Mouse (Mus musculus) ES-E14 (cell line): ENCODE measurements around the gene Srbd1. TPM values are rescaled to one million over a fixed set of nuclear protein-coding genes. Genes with fewer than 3 reads are reported as not detected.
A peak's percentile ranks its signal among the peaks of the same experiment; 100 is the strongest.

ENCODE experiments used
- DNase-seq: peaks from one replicate; pipeline ENCODE4 v3.0.0-alpha.2; 2013; ENCODE audit warnings: low read depth, low spot score
- H3K27ac ChIP-seq: 2 replicates; pipeline ENCODE4 v1.5.1; 2012; ENCODE audit warnings: low read depth, mild to moderate bottlenecking, low read length, moderate library complexity, mixed read lengths; ENCODE audit not compliant: poor library complexity, insufficient read depth, severe bottlenecking
- H3K36me3 ChIP-seq: 2 replicates; pipeline ENCODE4 v1.6.1; 2012; ENCODE audit warnings: mild to moderate bottlenecking, low read length, moderate library complexity, mixed read lengths; ENCODE audit not compliant: control insufficient read depth, poor library complexity, insufficient read depth, severe bottlenecking
- H3K4me1 ChIP-seq, 2 experiments: fragments of 150-350 bp in 1 of 2; sonication (generic) in 1 of 2; 2 replicates each; pipeline ENCODE4 v1.6.1; 2012; ENCODE audit warnings: low read length in 2 of 2, mild to moderate bottlenecking in 1 of 2, mixed read lengths in 1 of 2; ENCODE audit not compliant: control insufficient read depth in 2 of 2, insufficient read depth in 2 of 2, poor library complexity in 1 of 2
- H3K4me3 ChIP-seq, 2 experiments: fragments of 150-350 bp in 1 of 2; sonication (generic) in 1 of 2; 2 replicates each; pipeline ENCODE4 v1.5.1; 2012; ENCODE audit warnings: low read length in 2 of 2, low read depth in 1 of 2, mild to moderate bottlenecking in 1 of 2, mixed read lengths in 1 of 2; ENCODE audit not compliant: insufficient read depth in 1 of 2, poor library complexity in 1 of 2, severe bottlenecking in 1 of 2
- H3K9ac ChIP-seq: 2 replicates; pipeline ENCODE4 v1.6.1; 2012; ENCODE audit warnings: low read depth, mild to moderate bottlenecking, low read length, mixed read lengths; ENCODE audit not compliant: poor library complexity, insufficient read depth, severe bottlenecking
- H3K9me3 ChIP-seq: fragments of 150-350 bp; sonication (generic); 2 replicates; pipeline ENCODE4 v1.6.1; 2012; ENCODE audit warnings: low read depth, mild to moderate bottlenecking, low read length; ENCODE audit not compliant: control insufficient read depth, insufficient read depth
- CHD2 ChIP-seq: IDR thresholded peaks from 2 replicates; pipeline ENCODE4 v1.6.1; 2014; ENCODE audit warnings: mild to moderate bottlenecking, low read depth, low read length, inconsistent platforms
- HCFC1 ChIP-seq: IDR thresholded peaks from 2 replicates; pipeline ENCODE4 v1.6.1; 2012; ENCODE audit warnings: low read length, inconsistent platforms, borderline replicate concordance; ENCODE audit not compliant: insufficient read depth
- MAFK ChIP-seq: IDR thresholded peaks from 2 replicates; pipeline ENCODE4 v1.6.1; 2014; ENCODE audit warnings: mild to moderate bottlenecking, low read depth, low read length, inconsistent platforms; ENCODE audit not compliant: insufficient read depth
- ZC3H11A ChIP-seq: IDR thresholded peaks from 2 replicates; pipeline ENCODE4 v1.6.1; 2012; ENCODE audit warnings: low read depth, mild to moderate bottlenecking, inconsistent platforms, low read length, borderline replicate concordance
- ZNF384 ChIP-seq: IDR thresholded peaks from 2 replicates; pipeline ENCODE4 v1.6.1; 2012; ENCODE audit warnings: low read depth, low read length, inconsistent platforms
- in situ Hi-C, 2 experiments: fragments of 600-800 bp; cut with MboI; formaldehyde crosslinking; loops; one replicate each; pipeline ENCODE4 v1.15.1; 2025; ENCODE audit warnings: low sequenced_read_pairs in 2 of 2, inconsistent platforms in 1 of 2; ENCODE audit not compliant: unreplicated experiment in 2 of 2
- total RNA-seq: library from RNA; depleted of rRNA; stranded (reverse); fragments of 300-350 nt; gene quantifications from 2 replicates; pipeline ENCODE4 v1.2.3, GENCODE M21; 2012

Gene Srbd1
- total RNA-seq, 1 experiment: 39.1 TPM

DNA sequence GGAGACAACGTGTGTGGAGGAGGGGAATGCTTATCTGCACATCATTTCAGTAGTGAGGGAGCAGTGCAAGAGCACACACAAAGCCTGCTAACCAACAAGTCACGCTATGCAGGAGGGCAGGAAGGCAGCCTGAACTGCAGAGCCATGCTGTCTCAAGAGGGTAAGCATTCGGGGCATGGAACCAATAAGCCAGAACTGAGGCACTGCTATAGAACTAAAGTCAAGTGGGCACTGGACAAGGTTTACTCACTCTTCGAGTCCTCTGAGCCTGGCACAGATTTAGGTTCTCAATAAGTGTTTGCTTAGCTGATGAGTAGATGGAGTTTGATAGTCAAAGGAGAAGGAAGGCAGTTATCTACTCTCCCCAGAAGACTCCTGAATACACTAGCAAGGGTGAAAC lies 58.8 kb downstream of the Srbd1 start:
- TF ChIP-seq ZNF384 (no peak), ZC3H11A (no peak), MAFK (no peak), CHD2 (no peak), HCFC1 (no peak)
- in situ Hi-C loops: no loop called here
- no peak for DNase-seq
- Histone ChIP-seq H3K27ac (no peak overlapping the region), H3K9ac (no peak overlapping the region), H3K4me1 (no peaks in the 10 kb centered on the region), H3K9me3 (no peaks in the 10 kb centered on the region), H3K36me3 (no peaks in the 10 kb centered on the region; the same call in none of the 2 replicates), H3K4me3 (no peak overlapping the region)

DNA sequence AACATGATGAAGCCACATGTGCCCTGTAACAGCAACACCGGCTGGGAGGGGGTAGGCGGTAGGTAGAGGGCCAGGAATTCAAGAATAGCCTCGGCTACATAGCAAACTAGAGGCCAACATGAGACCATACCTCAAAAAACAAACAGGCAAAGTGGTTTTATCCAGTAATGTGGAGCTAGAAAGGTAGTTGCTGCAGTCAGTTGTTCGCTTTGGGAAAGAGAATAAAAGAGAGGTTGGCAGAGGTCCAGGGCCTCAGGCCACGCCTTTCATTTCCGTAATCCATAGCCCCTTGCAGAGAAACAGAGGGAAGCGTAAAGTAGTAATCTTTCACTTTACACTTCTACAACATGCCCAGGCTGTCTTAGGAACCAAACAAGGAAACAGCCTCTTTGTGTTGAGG lies 61.8 kb downstream of the Srbd1 start:
- DNase-seq: no peak
- no peaks in the 10 kb centered on the region for H3K4me1 ChIP-seq
- H3K9ac ChIP-seq: no peak overlapping the region
- in situ Hi-C loops: no loop called here
- H3K36me3 ChIP-seq: peaks cover under 1% of the 10 kb centered on the region
- H3K4me3 ChIP-seq: no peak overlapping the region
- H3K9me3 ChIP-seq: no peaks in the 10 kb centered on the region
- no peak for TF ChIP-seq ZC3H11A
- no peak for TF ChIP-seq CHD2
- no peak for TF ChIP-seq ZNF384
- TF ChIP-seq MAFK: no peak
- TF ChIP-seq HCFC1: no peak
- H3K27ac ChIP-seq: no peak overlapping the region

DNA sequence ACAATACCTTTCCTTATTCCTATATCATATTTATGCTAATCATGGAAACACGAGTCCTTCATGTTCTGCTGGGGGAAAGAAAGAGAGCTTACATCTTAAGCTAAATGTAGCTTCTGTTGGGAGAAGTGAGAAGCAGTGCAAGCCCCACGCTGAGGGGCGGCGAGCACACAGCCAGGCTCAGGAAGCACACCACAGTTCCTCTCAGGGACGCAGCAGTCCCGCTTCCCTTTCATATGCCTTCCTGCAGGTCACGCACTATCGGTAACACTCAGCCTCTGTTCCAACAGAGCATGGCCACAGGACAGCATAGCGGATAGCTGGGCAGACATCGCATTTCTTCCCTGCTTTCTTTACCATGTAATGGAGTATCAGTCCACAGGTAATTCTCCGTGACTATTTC lies 66.9 kb downstream of the Srbd1 start:
- no peak for DNase-seq
- no peak overlapping the region for H3K4me3 ChIP-seq
- H3K27ac ChIP-seq: no peak overlapping the region
- in situ Hi-C loops: no loop called here
- H3K9ac ChIP-seq: no peak overlapping the region
- no peaks in the 10 kb centered on the region for H3K4me1 ChIP-seq
- H3K36me3 ChIP-seq: peaks cover 3% of the 10 kb centered on the region
- TF ChIP-seq ZC3H11A: no peak
- TF ChIP-seq CHD2: no peak
- no peak for TF ChIP-seq MAFK
- no peak for TF ChIP-seq ZNF384
- TF ChIP-seq HCFC1: no peak
- no peaks in the 10 kb centered on the region for H3K9me3 ChIP-seq

DNA sequence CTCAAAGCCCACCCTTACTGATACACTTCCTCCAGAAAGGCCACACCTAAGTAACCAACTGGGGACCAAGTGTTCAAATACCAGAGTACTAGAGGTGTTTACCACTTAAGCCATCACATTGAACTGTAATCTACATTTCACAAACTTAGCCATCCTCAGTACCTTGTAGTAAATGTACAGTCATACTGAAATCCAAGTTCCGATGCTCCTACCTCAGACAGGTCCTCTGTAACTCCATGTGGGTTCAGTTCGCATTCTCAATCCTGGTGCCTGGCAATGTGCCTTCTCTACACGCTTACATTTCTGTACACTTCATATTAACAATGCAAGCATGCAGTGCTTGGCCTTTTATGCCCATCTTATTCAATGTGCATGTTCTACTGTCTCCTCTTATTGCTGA lies 77.5 kb downstream of the Srbd1 start:
- H3K9me3 ChIP-seq: no peaks in the 10 kb centered on the region
- in situ Hi-C loops: no loop called here
- H3K9ac ChIP-seq: no peak overlapping the region
- no peaks in the 10 kb centered on the region for H3K36me3 ChIP-seq
- no peak overlapping the region for H3K27ac ChIP-seq
- H3K4me3 ChIP-seq: no peak overlapping the region
- TF ChIP-seq ZNF384 (no peak), CHD2 (no peak), ZC3H11A (no peak), MAFK (no peak), HCFC1 (no peak)
- DNase-seq: no peak
- H3K4me1 ChIP-seq: no peaks in the 10 kb centered on the region

DNA sequence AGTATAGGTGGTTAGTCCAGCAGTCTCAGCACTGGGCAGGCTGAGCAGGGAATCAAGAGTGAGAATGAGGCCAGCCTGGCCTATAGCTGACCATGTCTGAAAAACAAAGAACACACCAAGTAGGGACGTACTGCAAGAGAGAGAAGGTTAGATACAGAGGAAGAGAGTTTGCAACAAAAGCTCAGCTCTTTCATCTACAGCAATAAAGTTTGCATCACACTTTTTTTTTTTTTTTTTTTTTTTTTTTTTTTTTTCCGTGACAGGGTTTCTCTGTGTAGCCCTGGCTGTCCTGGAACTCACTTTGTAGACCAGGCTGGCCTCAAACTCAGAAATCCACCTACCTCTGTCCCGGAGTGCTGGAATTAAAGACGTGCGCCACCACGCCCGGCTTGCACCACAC lies 79.1 kb downstream of the Srbd1 start:
- no peak overlapping the region for H3K27ac ChIP-seq
- TF ChIP-seq CHD2 (no peak), ZNF384 (peak; percentile 71; the same call in 1 of the 2 replicates)
- H3K4me3 ChIP-seq: no peak overlapping the region
- no peak for DNase-seq
- no peak overlapping the region for H3K9ac ChIP-seq
- in situ Hi-C loops: no loop called here
- peaks cover 0 to 2% of the 10 kb centered on the region in 2 experiments; a peak in 1 of 4 replicates for H3K4me1 ChIP-seq
- no peaks in the 10 kb centered on the region for H3K36me3 ChIP-seq
- no peaks in the 10 kb centered on the region for H3K9me3 ChIP-seq
